Mouse (Mus musculus) limb, embryonic 15.5 days (tissue): ENCODE results near the gene Ppm1h. TPM values are rescaled to one million over a fixed set of nuclear protein-coding genes. Genes with fewer than 3 reads are reported as not detected.

Experiments
- ATAC-seq: fragments of 200-750 bp; cut with Nextera tagmentation; 2 replicates; pipeline ENCODE4 v1.8.0; 2017; ENCODE audit warnings: low read depth, moderate TSS enrichment; ENCODE audit not compliant: insufficient number of reproducible peaks, low FRiP score, low TSS enrichment
- H3K27ac ChIP-seq: fragments of 300-500 bp; sonication (generic); 2 replicates; pipeline ENCODE4 v1.5.1; 2015; ENCODE audit warnings: moderate library complexity, mild to moderate bottlenecking, inconsistent platforms
- H3K27me3 ChIP-seq: fragments of 300-500 bp; sonication (generic); 2 replicates; pipeline ENCODE4 v1.6.1; 2015; ENCODE audit warnings: inconsistent platforms
- H3K36me3 ChIP-seq: fragments of 300-500 bp; sonication (generic); 2 replicates; pipeline ENCODE4 v1.6.1; 2015; ENCODE audit warnings: inconsistent platforms
- H3K4me1 ChIP-seq: fragments of 300-500 bp; sonication (generic); 2 replicates; pipeline ENCODE4 v1.6.1; 2015; ENCODE audit warnings: inconsistent platforms
- H3K4me2 ChIP-seq: fragments of 300-500 bp; sonication (generic); 2 replicates; pipeline ENCODE4 v1.6.1; 2015; ENCODE audit warnings: mild to moderate bottlenecking, inconsistent platforms
- H3K4me3 ChIP-seq: fragments of 300-500 bp; sonication (generic); 2 replicates; pipeline ENCODE4 v1.5.1; 2015; ENCODE audit warnings: mild to moderate bottlenecking, inconsistent platforms
- H3K9ac ChIP-seq: fragments of 300-500 bp; sonication (generic); 2 replicates; pipeline ENCODE4 v1.6.1; 2015; ENCODE audit warnings: inconsistent platforms
- H3K9me3 ChIP-seq: fragments of 300-500 bp; sonication (generic); 2 replicates; pipeline ENCODE4 v1.6.1; 2016; ENCODE audit warnings: inconsistent platforms
- WGBS: fragments of 180-500 bp; shearing (Covaris S2); methylation state at CpG from one replicate; pipeline ENCODE4 v1.1.7; 2015; 5-methylcytosine and 5-hydroxymethylcytosine counted together
- polyA plus RNA-seq: library from polyadenylated mRNA; unstranded; fragments of >200 nt; fragmentation: Nextera tagmentation; extraction: Ambion mirVana; gene quantifications from 2 replicates; pipeline ENCODE4 v1.2.1, GENCODE M21; 2015

Ppm1h gene
- 2.6 and 3.2 TPM in 2 replicates for polyA plus RNA-seq

DNA sequence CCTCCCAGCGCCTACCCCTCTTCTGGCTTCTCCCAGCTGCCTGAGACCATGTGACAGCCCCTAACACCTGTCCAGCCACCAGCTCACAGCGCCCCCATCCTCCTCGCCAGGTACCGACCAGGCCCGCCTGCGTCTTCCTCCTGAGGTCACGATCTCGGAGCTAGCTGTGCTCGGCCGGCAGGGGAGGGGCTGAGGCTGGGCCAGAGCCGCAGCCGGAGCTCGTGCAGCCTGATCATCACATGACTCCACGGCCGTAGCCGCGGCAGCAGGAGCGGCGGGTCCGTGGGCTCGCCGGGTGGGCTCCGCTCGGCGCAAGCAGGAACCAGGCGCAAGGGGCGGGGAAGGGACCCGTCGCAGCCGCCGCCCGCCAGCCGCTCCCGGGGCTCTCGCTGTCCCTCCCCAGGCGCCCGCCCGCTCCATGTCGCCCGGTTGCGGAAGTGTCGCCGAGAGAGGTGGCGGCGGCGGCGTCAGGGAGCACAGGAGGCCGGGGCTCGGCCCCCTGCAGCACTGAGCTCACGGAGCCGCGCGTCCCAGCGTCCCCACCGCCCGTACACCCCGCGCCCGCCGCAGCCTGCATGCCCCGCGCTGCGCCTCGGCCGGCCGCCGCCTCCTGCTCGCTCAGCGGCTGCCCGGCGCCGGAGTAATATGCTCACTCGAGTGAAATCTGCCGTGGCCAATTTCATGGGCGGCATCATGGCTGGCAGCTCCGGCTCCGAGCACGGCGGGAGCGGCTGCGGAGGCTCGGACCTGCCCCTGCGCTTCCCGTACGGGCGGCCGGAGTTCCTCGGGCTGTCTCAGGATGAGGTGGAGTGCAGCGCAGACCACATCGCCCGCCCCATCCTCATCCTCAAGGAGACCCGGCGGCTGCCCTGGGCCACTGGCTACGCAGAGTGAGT is at the start of gene Ppm1h:
Gene Ppm1h, plus strand, starts transcription at position 222 of the 896 bp plus-strand sequence.
- Histone ChIP-seq H3K4me1 (peaks cover 21% of the 10 kb centered on the region), H3K4me3 (peak within 1 kb of the TSS; percentile 68), H3K9ac (peak within 1 kb of the TSS; percentile 44), H3K36me3 (no peaks in the 10 kb centered on the region), H3K27ac (0 out of 2 replicates have a peak within 1 kb of the TSS, but pooled peaks have one; percentile 38), H3K4me2 (peak within 1 kb of the TSS; percentile 97), H3K27me3 (peaks cover 25% of the 10 kb centered on the region), H3K9me3 (no peaks in the 10 kb centered on the region)
- WGBS, result under 1% methylated on average over 86 of the region's 94 CpGs
- peak; percentile 71 for ATAC-seq

- WGBS, result 56% methylated on average over 4 of the region's 4 CpGs
- Histone ChIP-seq H3K27me3 (no peaks in the 10 kb centered on the region), H3K4me2 (no peak overlapping the region), H3K27ac (no peak overlapping the region), H3K9ac (no peak overlapping the region), H3K9me3 (no peaks in the 10 kb centered on the region), H3K36me3 (no peaks in the 10 kb centered on the region), H3K4me3 (no peak overlapping the region), H3K4me1 (no peaks in the 10 kb centered on the region)
- no peak for ATAC-seq
These were observed 49.6 kb upstream of the Ppm1h start for GRCm38 (mm10) chr10:122629003-122629402.

DNA sequence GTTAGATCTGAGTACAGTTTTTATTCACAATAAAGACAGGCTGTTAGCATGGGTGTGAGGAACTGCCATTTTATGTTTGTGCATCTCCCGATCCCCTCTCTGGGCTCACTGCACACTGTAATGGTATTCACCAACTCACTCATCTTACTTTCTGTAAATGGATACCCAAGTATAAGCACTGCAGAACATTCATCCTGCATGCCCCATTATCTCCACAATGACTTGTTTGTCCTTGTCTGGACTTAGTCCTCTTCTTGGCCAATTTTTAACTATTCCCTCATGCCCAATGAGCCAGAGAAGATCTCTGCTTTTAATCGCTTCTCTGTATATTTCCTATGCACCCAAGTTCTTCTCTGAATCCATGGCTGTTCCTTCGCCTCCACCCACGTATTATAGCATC is 38.7 kb upstream of the Ppm1h start:
- no peak overlapping the region for H3K4me2 ChIP-seq
- no peak overlapping the region for H3K9ac ChIP-seq
- no peaks in the 10 kb centered on the region for H3K27me3 ChIP-seq
- H3K4me1 ChIP-seq, result no peaks in the 10 kb centered on the region
- WGBS, result 94% methylated on average over 4 of the region's 4 CpGs
- no peaks in the 10 kb centered on the region for H3K36me3 ChIP-seq
- H3K4me3 ChIP-seq, result no peak overlapping the region
- no peak overlapping the region for H3K27ac ChIP-seq
- no peaks in the 10 kb centered on the region for H3K9me3 ChIP-seq
- no peak for ATAC-seq

DNA sequence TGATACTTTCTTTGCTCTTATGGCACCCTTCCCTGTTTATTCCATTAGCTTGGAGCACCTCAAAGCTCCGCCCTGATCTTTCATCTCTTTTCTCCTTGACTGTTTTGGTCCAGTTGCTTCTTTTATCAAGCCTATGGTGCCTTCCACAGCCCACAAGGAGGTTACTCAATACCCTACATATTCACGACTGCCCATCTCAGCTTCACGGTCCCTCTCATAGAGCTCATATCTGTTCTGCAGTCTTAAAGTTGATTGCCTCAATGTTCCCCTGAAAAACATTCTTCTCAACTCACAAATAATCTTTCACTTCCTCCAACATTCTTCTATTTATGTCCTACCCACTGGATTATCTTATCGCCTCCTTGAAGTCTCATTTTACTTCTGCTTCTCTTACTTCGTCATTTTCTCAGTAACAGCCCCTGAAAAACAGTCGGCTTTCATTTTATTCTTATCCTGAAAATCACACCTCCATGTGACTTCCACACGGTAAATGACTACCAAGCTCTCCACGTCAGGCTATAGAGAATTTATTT is 37.2 kb upstream of the Ppm1h start:
- Histone ChIP-seq H3K9ac (no peak overlapping the region), H3K9me3 (no peaks in the 10 kb centered on the region), H3K36me3 (no peaks in the 10 kb centered on the region), H3K27ac (no peak overlapping the region), H3K4me2 (no peak overlapping the region), H3K27me3 (no peaks in the 10 kb centered on the region), H3K4me3 (no peak overlapping the region), H3K4me1 (no peaks in the 10 kb centered on the region)
- no peak for ATAC-seq
- 82% methylated on average over 8 of the region's 8 CpGs for WGBS

GRCm38 (mm10) chr10:122642125-122642524 is 36.4 kb upstream of the Ppm1h start:
- Histone ChIP-seq H3K27ac (no peak overlapping the region), H3K27me3 (no peaks in the 10 kb centered on the region), H3K9ac (no peak overlapping the region), H3K4me3 (no peak overlapping the region), H3K4me2 (no peak overlapping the region), H3K9me3 (no peaks in the 10 kb centered on the region), H3K4me1 (no peaks in the 10 kb centered on the region), H3K36me3 (no peaks in the 10 kb centered on the region)
- no peak for ATAC-seq
- WGBS, result 87% methylated on average over 4 of the region's 4 CpGs

- Histone ChIP-seq H3K4me1 (no peaks in the 10 kb centered on the region), H3K9me3 (no peaks in the 10 kb centered on the region), H3K36me3 (no peaks in the 10 kb centered on the region), H3K27ac (no peak overlapping the region), H3K4me2 (no peak overlapping the region), H3K4me3 (no peak overlapping the region), H3K9ac (no peak overlapping the region), H3K27me3 (no peaks in the 10 kb centered on the region)
- WGBS, result 73% methylated on average over 4 of the region's 4 CpGs
- no peak for ATAC-seq
These were observed 26.6 kb upstream of the Ppm1h start for GRCm38 (mm10) chr10:122651932-122652331.

DNA sequence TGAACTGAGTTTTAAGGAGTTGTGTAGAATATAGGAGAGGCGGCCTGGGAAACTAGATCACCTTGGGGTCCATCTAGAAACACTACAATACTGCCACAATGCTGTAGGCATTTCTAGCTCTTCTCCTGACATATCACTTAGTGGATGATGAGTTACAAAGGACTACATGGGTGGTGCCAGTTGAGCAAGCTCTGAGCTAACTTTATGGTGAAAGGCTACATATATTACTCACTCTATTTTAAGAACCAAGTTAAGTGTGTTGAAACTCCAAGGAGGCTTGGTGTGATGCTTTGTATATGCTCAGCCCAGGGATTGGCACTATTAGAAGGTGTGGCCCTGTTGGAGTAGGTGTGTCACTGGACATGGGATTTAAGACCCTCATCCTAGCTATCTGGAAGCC is 26.0 kb upstream of the Ppm1h start:
- 93% methylated on average over 1 of the region's 1 CpGs for WGBS
- H3K4me1 ChIP-seq, result no peaks in the 10 kb centered on the region
- H3K4me3 ChIP-seq, result no peak overlapping the region
- no peak overlapping the region for H3K9ac ChIP-seq
- no peak for ATAC-seq
- no peak overlapping the region for H3K4me2 ChIP-seq
- no peaks in the 10 kb centered on the region for H3K36me3 ChIP-seq
- H3K27ac ChIP-seq, result no peak overlapping the region
- no peaks in the 10 kb centered on the region for H3K9me3 ChIP-seq
- H3K27me3 ChIP-seq, result no peaks in the 10 kb centered on the region

DNA sequence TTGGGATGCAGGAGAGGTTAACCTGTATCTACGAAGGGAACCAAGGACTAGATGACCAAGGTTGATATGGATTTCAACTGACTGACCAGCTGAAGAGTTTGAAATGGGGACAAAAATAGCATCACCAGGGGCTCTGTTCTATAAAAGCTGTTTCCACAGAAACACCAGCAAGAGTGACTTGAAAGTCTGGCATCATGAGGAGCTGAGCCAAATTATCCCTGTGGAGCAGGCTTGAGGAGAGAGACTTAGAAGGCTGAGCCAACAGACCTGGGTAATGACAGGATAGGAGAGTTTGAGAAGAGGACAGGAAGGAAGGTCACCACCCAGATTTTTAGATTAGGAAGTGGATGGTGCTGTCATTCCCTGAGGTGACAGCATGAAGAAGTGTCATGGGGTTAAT is 12.9 kb upstream of the Ppm1h start:
- H3K4me1 ChIP-seq, result no peaks in the 10 kb centered on the region
- no peak overlapping the region for H3K4me2 ChIP-seq
- H3K4me3 ChIP-seq, result no peak overlapping the region
- no peak for ATAC-seq
- H3K27ac ChIP-seq, result no peak overlapping the region
- 88% methylated on average over 1 of the region's 1 CpGs for WGBS
- H3K9me3 ChIP-seq, result no peaks in the 10 kb centered on the region
- no peaks in the 10 kb centered on the region for H3K27me3 ChIP-seq
- H3K36me3 ChIP-seq, result no peaks in the 10 kb centered on the region
- H3K9ac ChIP-seq, result no peak overlapping the region

DNA sequence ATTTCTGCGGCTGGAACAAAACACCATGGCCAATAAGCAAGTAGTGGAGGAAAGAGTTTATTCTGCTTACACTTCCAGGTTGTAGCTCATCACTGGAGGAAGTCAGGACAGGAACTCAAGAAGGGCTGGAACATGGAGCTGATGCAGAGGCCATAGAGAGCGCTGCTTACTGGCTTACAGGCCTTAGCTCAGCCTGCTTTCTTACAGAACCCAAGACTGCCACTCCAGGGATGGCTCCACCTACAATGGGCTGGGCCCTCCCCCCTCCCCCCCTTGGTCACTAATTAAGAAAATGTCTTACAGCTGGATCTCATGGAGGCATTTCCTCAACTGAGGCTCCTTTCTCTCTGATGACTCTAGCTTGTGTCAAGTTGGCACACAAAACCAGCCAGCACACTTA is 7.3 kb upstream of the Ppm1h start:
- Histone ChIP-seq H3K9me3 (no peaks in the 10 kb centered on the region), H3K27me3 (no peaks in the 10 kb centered on the region), H3K4me2 (no peak overlapping the region), H3K27ac (no peak overlapping the region), H3K4me1 (no peaks in the 10 kb centered on the region), H3K4me3 (no peak overlapping the region), H3K9ac (no peak overlapping the region), H3K36me3 (no peaks in the 10 kb centered on the region)
- ATAC-seq, result no peak
- whole genome bisulfite sequencing, result 70% methylated on average over 2 of the region's 2 CpGs

DNA sequence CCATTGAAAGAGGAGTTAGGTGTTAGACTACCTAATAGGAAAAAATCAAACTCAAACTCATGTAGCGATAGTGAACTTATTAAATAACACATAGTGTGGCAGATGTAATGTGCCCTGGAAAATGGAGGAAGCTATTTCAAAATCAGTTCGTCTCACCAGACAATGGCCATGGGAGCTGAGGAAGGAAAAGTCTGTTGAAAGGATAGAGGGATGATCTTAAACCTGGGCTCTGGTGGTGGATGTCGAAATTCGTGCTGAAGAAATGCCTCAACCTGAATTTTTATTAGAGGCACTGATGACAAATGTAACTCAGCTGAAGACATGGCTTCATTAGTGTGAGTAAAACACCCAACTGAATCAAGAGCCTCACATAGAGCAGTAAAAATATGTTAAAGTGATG is 6.5 kb upstream of the Ppm1h start:
- Histone ChIP-seq H3K9ac (no peak overlapping the region), H3K27me3 (no peaks in the 10 kb centered on the region), H3K9me3 (no peaks in the 10 kb centered on the region), H3K27ac (no peak overlapping the region), H3K4me3 (no peak overlapping the region), H3K36me3 (no peaks in the 10 kb centered on the region), H3K4me2 (no peak overlapping the region), H3K4me1 (no peaks in the 10 kb centered on the region)
- no peak for ATAC-seq
- WGBS, result 79% methylated on average over 4 of the region's 4 CpGs

GRCm38 (mm10) chr10:122679437-122680045 is 979 bp downstream of the Ppm1h start:
- ATAC-seq, result no peak
- no peak overlapping the region for H3K27ac ChIP-seq
- H3K4me1 ChIP-seq, result peaks cover 21% of the 10 kb centered on the region
- no peaks in the 10 kb centered on the region for H3K9me3 ChIP-seq
- H3K27me3 ChIP-seq, result peaks cover 25% of the 10 kb centered on the region
- under 1% methylated on average over 33 of the region's 33 CpGs for WGBS
- peak overlapping the region; percentile 68 for H3K4me3 ChIP-seq
- peak overlapping the region; percentile 44 for H3K9ac ChIP-seq
- H3K36me3 ChIP-seq, result no peaks in the 10 kb centered on the region
- H3K4me2 ChIP-seq, result peak overlapping the region; percentile 97
